Mouse (Mus musculus) myocyte (in vitro differentiated cells): ENCODE measurements around the gene Camkk1.

ENCODE experiments used
- CEBPB ChIP-seq: IDR thresholded peaks from 2 replicates; pipeline ENCODE4 v1.6.1; 2011; ENCODE audit warnings: mild to moderate bottlenecking, moderate library complexity; ENCODE audit not compliant: poor library complexity, insufficient read depth, severe bottlenecking
- MYOD1 ChIP-seq, 3 experiments: IDR thresholded peaks; one replicate each; pipeline ENCODE4 v1.6.1; 2011; ENCODE audit warnings: control low read depth in 2 of 3, low read depth in 2 of 3, mild to moderate bottlenecking in 2 of 3, moderate library complexity in 1 of 3; ENCODE audit not compliant: insufficient read length in 2 of 3, control insufficient read depth in 1 of 3
- POLR2A ChIP-seq: IDR thresholded peaks from one replicate; pipeline ENCODE4 v1.6.1; 2011; ENCODE audit warnings: low read depth, mild to moderate bottlenecking, control low read depth, moderate library complexity; ENCODE audit not compliant: insufficient read length
- POLR2AphosphoS2 ChIP-seq: IDR thresholded peaks from one replicate; pipeline ENCODE4 v1.6.1; 2011; ENCODE audit warnings: low read depth, control low read depth; ENCODE audit not compliant: insufficient read length
- SRF ChIP-seq: IDR thresholded peaks from one replicate; pipeline ENCODE4 v1.6.1; 2011; ENCODE audit warnings: low read depth; ENCODE audit not compliant: control insufficient read depth, insufficient read length
- TCF12 ChIP-seq: IDR thresholded peaks from one replicate; pipeline ENCODE4 v1.6.1; 2011; ENCODE audit warnings: mild to moderate bottlenecking, control low read depth; ENCODE audit not compliant: poor library complexity, insufficient read depth, severe bottlenecking
- USF1 ChIP-seq: IDR thresholded peaks from one replicate; pipeline ENCODE4 v1.6.1; 2011; ENCODE audit warnings: low read depth, mild to moderate bottlenecking, control low read depth, moderate library complexity

DNA sequence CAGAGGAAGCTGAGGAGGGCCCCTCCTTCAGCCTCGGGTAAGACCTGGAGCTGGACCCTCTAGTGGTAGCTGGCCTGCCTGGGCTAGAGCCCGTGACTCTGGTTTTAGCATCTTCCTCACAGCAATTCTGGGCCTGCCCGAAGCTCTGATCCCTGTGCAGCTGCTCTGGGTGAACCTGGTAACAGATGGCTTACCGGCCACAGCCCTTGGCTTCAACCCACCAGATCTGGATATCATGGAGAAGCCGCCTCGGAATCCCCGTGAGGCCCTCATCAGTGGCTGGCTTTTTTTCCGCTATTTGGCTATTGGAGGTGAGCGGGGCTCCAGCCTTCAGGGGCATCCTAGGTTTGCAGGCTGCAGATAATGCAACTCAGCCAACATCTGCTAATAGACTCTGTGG is 36.3 kb upstream of the Camkk1 start:
- no peak for TF ChIP-seq POLR2AphosphoS2
- no peak for TF ChIP-seq CEBPB
- no peak for TF ChIP-seq POLR2A
- TF ChIP-seq TCF12, result no peak
- peak in 2 of 3 experiments; percentile 27 to 36 for TF ChIP-seq MYOD1 (IDR thresholded peaks at IDR 0.05; ENCODE audit: control insufficient read depth in 1 of 3, insufficient read length in 2 of 3, low read depth in 2 of 3)
- TF ChIP-seq USF1, result no peak
- no peak for TF ChIP-seq SRF
